Mouse (Mus musculus) neutrophil, adult 5-6 weeks (primary cell): Measurements from ENCODE around the gene Iqcf1. TPM values are rescaled to one million over a fixed set of nuclear protein-coding genes. Genes with fewer than 3 reads are reported as not detected.

Experiments used
- total RNA-seq: library from RNA; stranded (forward); fragments of 200-1000 nt; gene quantifications from 2 replicates; pipeline ENCODE4 v1.2.3, GENCODE M21; 2017

Gene Iqcf1
- total RNA-seq, 1 experiment from 2014 or later = not detected

Other genes with a start within 250 kb of the Iqcf1 start
- gene Poc1a, start 218.9 kb upstream of the Iqcf1 start, total RNA-seq = 0.98 and 1.4 TPM in 2 replicates
- gene Dusp7, start 131.3 kb upstream of the Iqcf1 start, total RNA-seq = 18.7 and 22.0 TPM in 2 replicates
- 440 and 528 TPM in 2 replicates for gene Rpl29, start 70.5 kb upstream of the Iqcf1 start, total RNA-seq
- 5.2 and 5.9 TPM in 2 replicates for gene Acy1, start 61.6 kb upstream of the Iqcf1 start, total RNA-seq
- 3.2 and 3.3 TPM in 2 replicates for gene Abhd14b, start 52.5 kb upstream of the Iqcf1 start, total RNA-seq
- 2.2 and 3.3 TPM in 2 replicates for gene Abhd14a, start 52.3 kb upstream of the Iqcf1 start, total RNA-seq
- 1.2 and 5.2 TPM in 2 replicates for gene Pcbp4, start 46.7 kb upstream of the Iqcf1 start, total RNA-seq
- gene Gpr62, start 34.0 kb upstream of the Iqcf1 start, total RNA-seq = not detected in 2 replicates
- gene Rrp9, start 24.0 kb upstream of the Iqcf1 start, total RNA-seq = 18.7 and 27.8 TPM in 2 replicates
- gene Parp3, start 23.0 kb upstream of the Iqcf1 start, total RNA-seq = 49.8 and 53.4 TPM in 2 replicates
- not detected in 2 replicates for gene Iqcf5, start 14.6 kb downstream of the Iqcf1 start, total RNA-seq
- gene Iqcf3, start 61.7 kb downstream of the Iqcf1 start, total RNA-seq = not detected in 2 replicates
- not detected in 2 replicates for gene Iqcf4, start 71.0 kb downstream of the Iqcf1 start, total RNA-seq
- gene Iqcf6, start 126.6 kb downstream of the Iqcf1 start, total RNA-seq = not detected in 2 replicates
- not detected in 2 replicates for gene Grm2, start 156.1 kb downstream of the Iqcf1 start, total RNA-seq
- gene Tex264, start 186.0 kb downstream of the Iqcf1 start, total RNA-seq = 15.2 and 24.6 TPM in 2 replicates